Mouse (Mus musculus) limb, embryonic 13.5 days (tissue): Measurements from ENCODE around the gene Wwc2. TPM values are rescaled to one million over a fixed set of nuclear protein-coding genes. Genes with fewer than 3 reads are reported as not detected.

Experiments
- ATAC-seq: fragments of 200-750 bp; cut with Nextera tagmentation; 2 replicates; pipeline ENCODE4 v1.8.0; 2017; ENCODE audit warnings: low read depth, moderate number of reproducible peaks, moderate TSS enrichment; ENCODE audit not compliant: low FRiP score
- H3K27ac ChIP-seq: fragments of 300-500 bp; sonication (generic); 2 replicates; pipeline ENCODE4 v1.5.1; 2015; ENCODE audit warnings: inconsistent platforms, mild to moderate bottlenecking, moderate library complexity
- H3K27me3 ChIP-seq: fragments of 300-500 bp; sonication (generic); 2 replicates; pipeline ENCODE4 v1.6.1; 2015; ENCODE audit warnings: mild to moderate bottlenecking, inconsistent platforms
- H3K36me3 ChIP-seq: fragments of 300-500 bp; sonication (generic); 2 replicates; pipeline ENCODE4 v1.6.1; 2015; ENCODE audit warnings: inconsistent platforms, mild to moderate bottlenecking, moderate library complexity
- H3K4me1 ChIP-seq: fragments of 300-500 bp; sonication (generic); 2 replicates; pipeline ENCODE4 v1.6.1; 2015; ENCODE audit warnings: inconsistent platforms
- H3K4me2 ChIP-seq: fragments of 300-500 bp; sonication (generic); replicated peaks from 2 replicates; pipeline ENCODE4 v1.6.1; 2015; ENCODE audit warnings: inconsistent platforms, mild to moderate bottlenecking, moderate library complexity
- H3K4me3 ChIP-seq: fragments of 300-500 bp; sonication (generic); 2 replicates; pipeline ENCODE4 v1.5.1; 2015; ENCODE audit warnings: moderate library complexity, mild to moderate bottlenecking, inconsistent platforms
- H3K9ac ChIP-seq: fragments of 300-500 bp; sonication (generic); 2 replicates; pipeline ENCODE4 v1.6.1; 2015; ENCODE audit warnings: mild to moderate bottlenecking, inconsistent platforms
- H3K9me3 ChIP-seq: fragments of 300-500 bp; sonication (generic); 2 replicates; pipeline ENCODE4 v1.6.1; 2016; ENCODE audit warnings: inconsistent platforms
- WGBS: fragments of 180-500 bp; shearing (Covaris S2); methylation state at CpG from one replicate; pipeline ENCODE4 v1.1.7; 2015; 5-methylcytosine and 5-hydroxymethylcytosine counted together
- polyA plus RNA-seq: library from polyadenylated mRNA; unstranded; fragments of >200 nt; fragmentation: Nextera tagmentation; extraction: Ambion mirVana; gene quantifications from 2 replicates; pipeline ENCODE4 v1.2.1, GENCODE M21; 2015

Gene Wwc2
- polyA plus RNA-seq, 1 experiment from 2014 or later, result 12.2 TPM

DNA sequence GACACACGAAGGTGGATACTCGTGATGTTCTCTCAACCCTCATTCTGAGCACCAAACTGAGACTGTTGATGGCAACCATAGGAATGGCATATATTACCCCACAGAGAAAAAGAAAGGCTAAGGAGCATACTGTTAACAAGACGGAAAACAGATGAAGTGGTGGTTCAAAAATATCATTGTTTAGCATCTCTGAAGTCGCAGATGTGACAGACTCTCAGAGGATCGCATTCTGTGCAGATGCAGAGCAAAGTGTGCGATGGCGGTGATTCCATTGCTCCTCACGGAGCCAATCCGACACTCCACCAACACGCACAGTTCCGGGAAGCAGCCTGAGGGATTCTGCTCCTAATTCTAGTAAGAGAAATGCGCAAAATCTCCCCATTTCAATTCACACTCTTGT, 131.5 kb downstream of the Wwc2 start:
- Histone ChIP-seq H3K36me3 (peaks cover 87% of the 10 kb centered on the region), H3K9ac (no peak overlapping the region), H3K27ac (no peak overlapping the region), H3K27me3 (no peaks in the 10 kb centered on the region), H3K4me1 (no peaks in the 10 kb centered on the region), H3K9me3 (no peaks in the 10 kb centered on the region), H3K4me3 (no peak overlapping the region), H3K4me2 (no peak overlapping the region)
- ATAC-seq, result no peak
- 94% methylated on average over 12 of the region's 12 CpGs for WGBS

DNA sequence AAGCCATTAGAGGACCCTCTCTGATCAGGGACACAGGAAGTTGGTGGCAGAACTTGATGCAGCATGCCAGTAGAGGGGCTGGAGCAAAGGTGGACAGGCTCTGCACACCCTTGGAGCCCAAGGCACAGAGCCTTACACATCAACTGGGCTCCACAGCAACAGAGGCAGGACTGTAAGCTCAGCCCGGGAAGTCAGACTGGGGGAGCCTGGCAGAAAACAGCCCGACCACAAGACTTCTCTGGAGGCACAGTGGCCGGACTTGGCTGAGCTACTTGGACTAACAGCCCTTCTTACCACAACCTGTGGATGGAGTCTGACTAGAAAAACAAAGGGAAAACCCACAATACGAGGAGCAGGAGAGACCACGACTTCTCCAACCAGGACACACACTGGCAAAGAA, 137.4 kb downstream of the Wwc2 start:
- 81% methylated on average over 5 of the region's 5 CpGs for WGBS
- H3K36me3 ChIP-seq, result peaks cover 61% of the 10 kb centered on the region

DNA sequence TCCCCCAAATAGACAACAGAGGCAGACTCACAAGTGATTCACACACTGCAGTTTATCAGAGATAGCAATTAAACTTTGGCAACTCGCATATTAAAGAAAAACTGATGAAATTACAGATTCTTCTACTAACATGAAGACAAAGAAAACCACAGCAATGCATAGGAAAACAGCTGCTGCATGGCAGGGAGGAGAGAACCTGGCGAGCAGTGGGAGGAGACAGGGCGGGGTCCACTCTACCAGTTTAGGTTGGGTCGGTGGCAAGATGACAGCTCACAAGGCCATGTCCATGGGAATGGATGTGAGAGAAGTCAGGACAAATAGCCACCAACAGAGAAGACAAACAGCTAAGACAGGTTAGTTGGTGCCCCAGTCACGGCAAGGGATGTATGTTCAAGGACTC, 138.0 kb downstream of the Wwc2 start:
- no peaks in the 10 kb centered on the region for H3K9me3 ChIP-seq
- no peaks in the 10 kb centered on the region for H3K27me3 ChIP-seq
- peaks cover 23% of the 10 kb centered on the region for H3K4me1 ChIP-seq
- H3K27ac ChIP-seq, result peak overlapping the region; percentile 91
- H3K4me3 ChIP-seq, result no peak overlapping the region
- H3K36me3 ChIP-seq, result peaks cover 61% of the 10 kb centered on the region
- H3K4me2 ChIP-seq, result peak overlapping the region; percentile 59
- 74% methylated on average over 5 of the region's 5 CpGs for WGBS
- H3K9ac ChIP-seq, result no peak overlapping the region
- ATAC-seq, result no peak

More for the DNA sequence above, 137.4 kb downstream of the Wwc2 start:
- H3K4me3 ChIP-seq, result no peak overlapping the region
- peak overlapping the region; percentile 91 for H3K27ac ChIP-seq
- H3K27me3 ChIP-seq, result no peaks in the 10 kb centered on the region
- H3K4me2 ChIP-seq, result no peak overlapping the region
- no peak for ATAC-seq
- peaks cover 23% of the 10 kb centered on the region for H3K4me1 ChIP-seq
- H3K9ac ChIP-seq, result no peak overlapping the region
- H3K9me3 ChIP-seq, result no peaks in the 10 kb centered on the region

DNA sequence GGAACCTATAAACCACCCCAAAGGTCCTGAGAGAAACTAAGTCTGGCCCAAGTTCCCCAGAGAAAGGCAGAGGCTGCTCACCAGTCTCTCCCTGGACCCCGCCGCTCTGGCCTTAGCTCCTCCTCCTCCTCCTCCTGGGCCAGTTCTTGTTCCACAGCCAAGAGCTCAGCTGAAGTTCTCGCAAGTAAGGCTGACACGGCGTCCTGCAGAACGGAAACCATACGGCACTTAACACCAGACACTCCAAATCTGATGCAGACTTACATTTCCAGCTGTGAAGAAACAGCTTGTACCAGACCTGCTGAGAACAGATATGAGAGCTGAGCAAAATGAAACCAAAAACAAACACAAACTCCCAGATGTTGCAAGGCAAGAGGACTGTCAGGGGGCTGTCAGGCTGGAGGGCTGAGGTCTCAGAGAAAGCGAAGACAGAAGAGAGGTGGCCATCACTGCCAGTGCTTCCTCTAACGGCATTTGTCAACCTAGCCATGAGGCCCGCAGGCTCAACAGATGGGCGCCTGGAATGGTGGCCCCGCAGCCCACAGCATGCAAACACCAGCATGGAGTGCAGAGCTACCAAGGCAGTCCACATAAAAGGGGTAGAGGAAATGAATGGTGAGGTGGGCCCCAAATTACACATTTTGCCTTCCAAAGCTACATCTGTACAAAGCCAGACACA, 138.8 kb downstream of the Wwc2 start:
- peak; percentile 82 for ATAC-seq
- WGBS, result 27% methylated on average over 12 of the region's 12 CpGs
- no peaks in the 10 kb centered on the region for H3K9me3 ChIP-seq
- H3K27ac ChIP-seq, result peak overlapping the region; percentile 91
- H3K4me3 ChIP-seq, result peak overlapping the region; percentile 16
- no peaks in the 10 kb centered on the region for H3K27me3 ChIP-seq
- peak overlapping the region; percentile 40 for H3K9ac ChIP-seq
- H3K4me1 ChIP-seq, result peaks cover 23% of the 10 kb centered on the region
- peaks cover 65% of the 10 kb centered on the region for H3K36me3 ChIP-seq
- peak overlapping the region; percentile 59 for H3K4me2 ChIP-seq

DNA sequence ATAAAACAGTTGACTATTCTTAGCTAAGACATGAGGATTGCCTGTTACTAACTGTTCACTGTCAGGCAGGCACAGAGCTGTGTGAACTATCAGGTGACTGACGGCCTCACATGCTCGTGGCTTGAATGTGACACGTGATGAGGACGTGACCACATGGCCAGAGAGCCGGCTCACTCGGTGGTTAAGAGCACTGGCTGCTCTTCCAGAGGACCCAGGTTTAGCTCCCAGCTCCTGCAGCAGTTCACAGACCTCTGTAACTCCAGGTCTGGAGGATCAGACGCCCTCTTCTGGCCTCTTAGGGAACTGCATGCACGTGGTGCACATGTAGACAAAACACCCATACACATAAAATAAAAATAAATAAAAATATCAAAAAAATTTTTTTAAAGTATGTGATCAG, 140.9 kb downstream of the Wwc2 start:
- H3K27ac ChIP-seq, result no peak overlapping the region
- peaks cover 26% of the 10 kb centered on the region for H3K4me1 ChIP-seq
- H3K9ac ChIP-seq, result no peak overlapping the region
- no peak overlapping the region for H3K4me3 ChIP-seq
- 78% methylated on average over 8 of the region's 8 CpGs for WGBS
- no peaks in the 10 kb centered on the region for H3K9me3 ChIP-seq
- no peak for ATAC-seq
- peaks cover 67% of the 10 kb centered on the region for H3K36me3 ChIP-seq
- H3K27me3 ChIP-seq, result no peaks in the 10 kb centered on the region
- no peak overlapping the region for H3K4me2 ChIP-seq

DNA sequence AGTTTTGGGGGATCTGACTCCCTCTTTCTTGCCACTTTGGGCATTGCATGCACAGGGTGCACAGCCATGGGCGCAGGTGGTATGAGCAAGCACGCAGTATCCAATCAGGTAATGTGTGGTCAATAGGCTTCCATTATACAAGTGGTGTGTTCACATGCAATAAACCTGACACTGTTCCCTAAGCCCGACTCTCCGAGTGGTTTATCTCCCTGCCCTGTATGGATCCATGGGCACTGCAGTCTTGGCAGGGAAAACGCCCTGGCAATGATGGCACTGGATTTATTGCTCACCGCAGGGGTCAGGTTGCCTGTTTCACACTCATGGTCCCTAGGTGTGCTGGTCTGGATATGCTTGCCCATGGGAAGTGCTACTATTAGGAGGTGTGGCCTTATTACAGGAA, 142.8 kb downstream of the Wwc2 start:
- ATAC-seq, result no peak
- Histone ChIP-seq H3K4me2 (no peak overlapping the region), H3K4me3 (no peak overlapping the region), H3K9me3 (no peaks in the 10 kb centered on the region), H3K36me3 (peaks cover 69% of the 10 kb centered on the region), H3K4me1 (peaks cover 21% of the 10 kb centered on the region), H3K27me3 (no peaks in the 10 kb centered on the region), H3K9ac (no peak overlapping the region), H3K27ac (no peak overlapping the region)
- WGBS, result 92% methylated on average over 6 of the region's 6 CpGs

DNA sequence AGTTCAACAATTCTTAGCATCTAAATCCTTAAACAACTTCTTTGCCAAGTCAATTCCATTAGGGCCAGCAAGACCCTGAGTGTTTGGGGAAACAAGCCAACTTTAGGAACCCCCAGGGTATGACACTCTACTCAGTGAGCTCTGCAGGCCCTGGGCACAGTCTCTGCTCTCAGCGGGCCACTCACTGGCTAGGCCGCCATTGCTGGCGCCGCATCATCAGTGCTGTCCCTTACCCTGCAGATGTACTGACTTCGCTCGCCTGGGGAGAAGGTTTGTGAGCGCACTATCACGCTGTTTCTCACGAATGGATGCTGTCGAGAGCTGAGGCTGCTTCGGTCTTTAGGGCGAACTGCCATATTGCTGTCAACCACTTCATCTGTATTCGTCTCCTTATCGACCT, 143.6 kb downstream of the Wwc2 start:
- peaks cover 77% of the 10 kb centered on the region for H3K36me3 ChIP-seq
- no peak overlapping the region for H3K9ac ChIP-seq
- peaks cover 14% of the 10 kb centered on the region for H3K4me1 ChIP-seq
- no peak overlapping the region for H3K27ac ChIP-seq
- no peak for ATAC-seq
- no peak overlapping the region for H3K4me2 ChIP-seq
- 93% methylated on average over 14 of the region's 14 CpGs for WGBS
- H3K9me3 ChIP-seq, result no peaks in the 10 kb centered on the region
- H3K27me3 ChIP-seq, result no peaks in the 10 kb centered on the region
- no peak overlapping the region for H3K4me3 ChIP-seq

DNA sequence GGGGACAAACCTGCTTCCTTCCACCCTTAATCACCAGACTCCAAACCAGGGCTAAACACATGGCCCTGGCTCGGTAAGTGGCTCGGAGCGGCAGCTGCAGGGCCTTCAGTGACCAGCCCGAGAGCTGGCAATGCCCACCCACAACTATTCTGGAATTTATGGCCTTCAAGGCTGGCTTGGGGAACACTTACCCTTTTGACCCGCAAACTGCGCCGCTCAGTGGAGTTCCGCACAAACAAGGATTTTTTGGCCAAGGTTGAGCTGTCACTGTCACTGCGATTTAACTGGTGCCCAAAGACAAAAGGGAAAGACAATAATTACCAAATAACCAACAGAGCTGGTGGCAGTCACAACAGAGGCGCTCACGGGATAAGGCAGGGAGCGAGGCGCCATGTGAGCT, 144.8 kb downstream of the Wwc2 start:
- no peak for ATAC-seq
- Histone ChIP-seq H3K4me1 (peaks cover 3% of the 10 kb centered on the region; the same call in 1 of the 2 replicates), H3K27me3 (no peaks in the 10 kb centered on the region), H3K27ac (no peak overlapping the region), H3K36me3 (peaks cover 85% of the 10 kb centered on the region), H3K9me3 (no peaks in the 10 kb centered on the region), H3K4me3 (no peak overlapping the region), H3K9ac (no peak overlapping the region), H3K4me2 (no peak overlapping the region)
- 52% methylated on average over 13 of the region's 13 CpGs for WGBS

DNA sequence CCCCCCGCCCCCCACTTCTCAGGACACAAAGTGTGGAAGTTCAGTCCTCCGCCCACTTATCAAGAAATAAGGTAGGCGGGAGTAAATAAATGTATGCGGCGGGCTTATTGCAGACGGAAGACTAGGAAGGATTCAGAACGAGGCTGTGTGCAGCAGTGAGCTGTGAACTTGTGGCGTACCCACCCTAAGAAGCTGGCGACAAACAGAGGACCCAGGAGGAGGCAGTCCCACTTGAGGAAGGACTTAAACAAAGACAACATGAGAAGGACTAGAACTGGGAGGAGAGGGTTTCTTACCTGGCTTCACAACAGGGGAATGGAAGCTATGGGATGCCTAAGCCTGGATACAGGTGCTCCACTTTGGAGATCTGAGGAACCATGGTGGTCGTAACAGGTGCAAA, 147.1 kb downstream of the Wwc2 start:
- no peak for ATAC-seq
- no peaks in the 10 kb centered on the region for H3K27me3 ChIP-seq
- H3K4me3 ChIP-seq, result no peak overlapping the region
- no peak overlapping the region for H3K4me2 ChIP-seq
- no peak overlapping the region for H3K9ac ChIP-seq
- no peaks in the 10 kb centered on the region for H3K9me3 ChIP-seq
- WGBS, result 93% methylated on average over 10 of the region's 10 CpGs
- peaks cover 80% of the 10 kb centered on the region for H3K36me3 ChIP-seq
- H3K27ac ChIP-seq, result no peak overlapping the region
- peaks cover 3% of the 10 kb centered on the region; the same call in 1 of the 2 replicates for H3K4me1 ChIP-seq

DNA sequence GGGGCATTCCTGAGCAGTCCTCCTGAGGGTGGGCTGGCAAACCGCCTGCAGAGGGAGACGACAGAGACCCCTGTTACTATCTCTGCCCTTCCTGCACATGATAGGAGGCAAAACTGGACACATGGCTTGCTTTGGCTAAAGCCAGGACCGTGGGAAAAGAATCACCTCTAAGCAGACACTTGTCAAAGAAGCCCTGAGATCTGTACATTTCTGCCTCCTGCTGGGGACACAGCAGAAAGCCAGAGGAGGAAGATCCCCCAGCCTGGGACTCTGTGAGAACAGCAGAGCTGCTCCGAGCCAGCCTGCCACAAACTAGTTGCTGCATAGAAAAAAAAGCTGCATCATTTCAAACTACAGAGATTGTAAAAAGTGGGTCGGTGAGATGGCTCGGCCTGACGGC, 147.7 kb downstream of the Wwc2 start:
- Histone ChIP-seq H3K9me3 (no peaks in the 10 kb centered on the region), H3K4me2 (no peak overlapping the region), H3K36me3 (peaks cover 78% of the 10 kb centered on the region), H3K4me3 (no peak overlapping the region), H3K4me1 (peaks cover 3% of the 10 kb centered on the region; the same call in 1 of the 2 replicates), H3K9ac (no peak overlapping the region), H3K27ac (no peak overlapping the region), H3K27me3 (no peaks in the 10 kb centered on the region)
- ATAC-seq, result no peak; the same call in 1 of the 2 replicates
- WGBS, result 81% methylated on average over 7 of the region's 7 CpGs

DNA sequence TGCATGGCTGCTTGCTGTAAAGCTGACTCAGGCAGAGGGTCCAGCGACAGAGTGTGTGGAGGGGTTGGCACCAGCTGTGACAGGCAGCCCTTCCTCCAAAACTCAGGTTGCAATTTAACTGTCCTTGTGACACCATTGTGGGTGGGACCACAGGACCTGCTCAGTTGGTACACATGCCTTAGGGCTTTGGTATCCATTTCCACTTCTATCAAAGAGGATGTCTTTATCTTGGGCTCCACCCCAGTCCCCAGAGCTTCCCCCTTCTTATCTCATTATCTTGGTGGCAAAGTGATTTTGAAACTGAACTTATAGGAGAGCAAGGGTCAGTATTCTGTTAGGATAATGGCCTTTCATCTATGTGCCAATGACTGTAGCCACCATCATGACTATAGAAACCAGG, 156.8 kb downstream of the Wwc2 start:
- H3K36me3 ChIP-seq, result peaks cover 53% of the 10 kb centered on the region

DNA sequence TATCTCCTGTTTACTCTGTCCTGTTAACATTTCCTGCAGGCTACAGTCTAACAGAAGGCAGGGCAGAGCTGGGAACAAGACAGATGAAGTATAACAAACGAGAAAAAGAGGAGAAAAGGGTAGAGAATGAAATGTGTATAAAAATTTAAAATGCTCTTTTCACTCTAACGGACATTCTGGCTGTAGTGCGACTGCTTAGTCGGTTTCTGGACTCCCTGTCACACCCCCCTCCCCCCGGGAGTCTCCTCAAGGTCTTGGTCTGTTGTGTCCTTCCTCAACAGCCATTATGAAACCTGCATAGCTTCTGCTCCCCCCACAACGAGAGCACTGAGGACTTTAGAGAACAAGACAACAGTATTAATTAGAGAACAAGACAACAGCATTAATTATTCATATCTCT, 158.1 kb downstream of the Wwc2 start:
- Histone ChIP-seq H3K9ac (no peak overlapping the region), H3K27ac (no peak overlapping the region), H3K27me3 (no peaks in the 10 kb centered on the region), H3K4me3 (no peak overlapping the region), H3K4me1 (peaks cover 18% of the 10 kb centered on the region), H3K4me2 (no peak overlapping the region), H3K36me3 (peaks cover 57% of the 10 kb centered on the region), H3K9me3 (no peaks in the 10 kb centered on the region)
- no peak for ATAC-seq
- WGBS, result 80% methylated on average over 6 of the region's 6 CpGs

More for the DNA sequence above, 156.8 kb downstream of the Wwc2 start:
- Histone ChIP-seq H3K27ac (no peak overlapping the region), H3K4me1 (peaks cover 18% of the 10 kb centered on the region), H3K9me3 (no peaks in the 10 kb centered on the region), H3K4me2 (no peak overlapping the region), H3K4me3 (no peak overlapping the region), H3K27me3 (no peaks in the 10 kb centered on the region), H3K9ac (no peak overlapping the region; the same call in 1 of the 2 replicates)
- 35% methylated on average over 1 of the region's 1 CpGs for WGBS
- ATAC-seq, result 0 out of 2 replicates have a peak, but pooled peaks have one; percentile 19

DNA sequence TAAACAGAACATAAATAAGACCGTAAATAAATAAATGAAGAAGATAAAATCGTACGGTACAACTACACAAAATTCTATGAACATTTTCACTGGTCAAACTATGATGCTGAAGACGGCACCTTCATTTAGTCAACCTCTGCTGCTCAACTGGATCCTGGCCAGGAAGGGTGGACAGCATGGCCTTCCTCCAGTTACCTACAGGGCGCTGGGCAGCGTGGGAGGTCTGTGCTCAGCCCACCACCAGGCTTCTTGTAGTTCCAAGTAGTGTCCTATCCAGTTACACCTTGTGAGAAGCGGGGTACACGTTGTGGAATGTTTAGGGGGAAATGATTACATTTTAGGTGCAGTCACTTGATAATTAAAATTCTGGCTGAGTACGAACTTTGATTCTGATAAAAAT, 163.8 kb downstream of the Wwc2 start:
- Histone ChIP-seq H3K36me3 (peaks cover 40% of the 10 kb centered on the region), H3K27me3 (no peaks in the 10 kb centered on the region), H3K9me3 (no peaks in the 10 kb centered on the region), H3K4me2 (no peak overlapping the region), H3K4me1 (0 out of 2 replicates have a peak, but pooled peaks cover 13% of the 10 kb centered on the region), H3K4me3 (no peak overlapping the region), H3K9ac (no peak overlapping the region), H3K27ac (no peak overlapping the region)
- ATAC-seq, result no peak
- 81% methylated on average over 9 of the region's 9 CpGs for WGBS
